Mouse (Mus musculus) midbrain, postnatal 0 days (tissue): ENCODE results near the gene Rpa1. TPM values are rescaled to one million over a fixed set of nuclear protein-coding genes. Genes with fewer than 3 reads are reported as not detected.
A peak's percentile ranks its signal among the peaks of the same experiment; 100 is the strongest.

ENCODE experiments used
- ATAC-seq: fragments of 200-750 bp; cut with Nextera tagmentation; 2 replicates; pipeline ENCODE4 v1.8.0; 2017; ENCODE audit warnings: moderate number of reproducible peaks, mild to moderate bottlenecking, moderate TSS enrichment, moderate library complexity; ENCODE audit not compliant: low FRiP score
- DNase-seq: peaks from one replicate; pipeline ENCODE4 v3.0.0-alpha.2; 2015; ENCODE audit warnings: low spot score
- H3K27ac ChIP-seq: fragments of 300-500 bp; sonication (generic); 2 replicates; pipeline ENCODE4 v1.5.1; 2014; ENCODE audit warnings: low read depth, mild to moderate bottlenecking, low read length, mixed read lengths
- H3K27me3 ChIP-seq: fragments of 300-500 bp; sonication (generic); 2 replicates; pipeline ENCODE4 v1.6.1; 2014; ENCODE audit warnings: low read length, control low read depth, mixed read lengths; ENCODE audit not compliant: insufficient read depth
- H3K36me3 ChIP-seq: fragments of 300-500 bp; sonication (generic); 2 replicates; pipeline ENCODE4 v1.6.1; 2014; ENCODE audit warnings: low read length, control low read depth, mixed read lengths; ENCODE audit not compliant: insufficient read depth
- H3K4me1 ChIP-seq: fragments of 300-500 bp; sonication (generic); 2 replicates; pipeline ENCODE4 v1.6.1; 2014; ENCODE audit warnings: mild to moderate bottlenecking, control low read depth, antibody characterized with exemption, low read length, mixed read lengths; ENCODE audit not compliant: insufficient read depth
- H3K4me2 ChIP-seq: fragments of 300-500 bp; sonication (generic); 2 replicates; pipeline ENCODE4 v1.6.1; 2014; ENCODE audit warnings: low read depth, mild to moderate bottlenecking, low read length, mixed read lengths; ENCODE audit not compliant: poor library complexity, severe bottlenecking
- H3K4me3 ChIP-seq: fragments of 300-500 bp; sonication (generic); 2 replicates; pipeline ENCODE4 v1.5.1; 2014; ENCODE audit warnings: low read depth, mild to moderate bottlenecking, low read length, moderate library complexity
- H3K9ac ChIP-seq: fragments of 300-500 bp; sonication (generic); replicated peaks from 2 replicates; pipeline ENCODE4 v1.6.1; 2014; ENCODE audit warnings: mild to moderate bottlenecking, low read length, moderate library complexity, mixed read lengths; ENCODE audit not compliant: poor library complexity, severe bottlenecking
- H3K9me3 ChIP-seq: fragments of 300-500 bp; sonication (generic); 2 replicates; pipeline ENCODE4 v1.6.1; 2016; ENCODE audit warnings: low read length, control low read depth
- CTCF ChIP-seq: IDR thresholded peaks from 2 replicates; pipeline ENCODE4 v1.5.1; 2016; ENCODE audit warnings: antibody characterized with exemption, mild to moderate bottlenecking
- WGBS: fragments of 180-500 bp; shearing (Covaris S2); extraction: QIAGEN DNeasy Blood & Tissue Kit; methylation state at CpG from one replicate; pipeline ENCODE4 v1.1.7; 2014; 5-methylcytosine and 5-hydroxymethylcytosine counted together
- polyA plus RNA-seq: library from polyadenylated mRNA; unstranded; fragments of >200 nt; fragmentation: Nextera tagmentation; extraction: Ambion mirVana; gene quantifications from 2 replicates; pipeline ENCODE4 v1.2.1, GENCODE M21; 2015
- total RNA-seq: library from RNA; depleted of rRNA; stranded (reverse); fragments of >200 nt; gene quantifications from 2 replicates; pipeline ENCODE4 v1.2.3, GENCODE M21; 2014

Gene Rpa1
- total and polyA plus RNA-seq, 2 experiments from 2014 or later: 43.8 to 47.6 TPM

GRCm38 (mm10) chr11:75279013-75279341 lies 69.1 kb downstream of the Rpa1 start:
- H3K4me1 ChIP-seq: peaks cover 27% of the 10 kb centered on the region
- no peaks in the 10 kb centered on the region; the same call in 1 of the 2 replicates for H3K36me3 ChIP-seq
- no peaks in the 10 kb centered on the region for H3K27me3 ChIP-seq
- no peaks in the 10 kb centered on the region for H3K9me3 ChIP-seq
- no peak for TF ChIP-seq CTCF
- H3K9ac ChIP-seq: 0 out of 2 replicates have a peak overlapping the region, but pooled peaks have one; percentile 19
- no peak overlapping the region for H3K4me3 ChIP-seq
- 15% methylated on average over 4 of the region's 4 CpGs for WGBS
- no peak for ATAC-seq
- H3K27ac ChIP-seq: no peak overlapping the region
- no peak for DNase-seq
- peak overlapping the region; percentile 22; the same call in 1 of the 2 replicates for H3K4me2 ChIP-seq

GRCm38 (mm10) chr11:75278115-75278514 lies 70.0 kb downstream of the Rpa1 start:
- TF ChIP-seq CTCF: no peak
- H3K4me3 ChIP-seq: no peak overlapping the region
- 41% methylated on average over 7 of the region's 7 CpGs for WGBS
- no peak for DNase-seq
- peaks cover 33% of the 10 kb centered on the region for H3K4me1 ChIP-seq
- no peak overlapping the region for H3K4me2 ChIP-seq
- no peak for ATAC-seq
- H3K27me3 ChIP-seq: no peaks in the 10 kb centered on the region
- no peaks in the 10 kb centered on the region; the same call in 1 of the 2 replicates for H3K36me3 ChIP-seq
- no peak overlapping the region for H3K27ac ChIP-seq
- no peaks in the 10 kb centered on the region for H3K9me3 ChIP-seq
- no peak overlapping the region for H3K9ac ChIP-seq

- no peak for ATAC-seq
- no peak overlapping the region for H3K27ac ChIP-seq
- DNase-seq: no peak
These were observed 73.1 kb downstream of the Rpa1 start for GRCm38 (mm10) chr11:75275035-75275434.

GRCm38 (mm10) chr11:75273466-75273865 lies 74.7 kb downstream of the Rpa1 start:
- peak; percentile 77 for ATAC-seq
- Histone ChIP-seq H3K9me3 (no peaks in the 10 kb centered on the region), H3K27me3 (no peaks in the 10 kb centered on the region), H3K9ac (peak overlapping the region; percentile 24; the same call in 1 of the 2 replicates), H3K4me3 (no peak overlapping the region), H3K4me1 (peaks cover 15% of the 10 kb centered on the region), H3K27ac (peak overlapping the region; percentile 78), H3K4me2 (peak overlapping the region; percentile 26), H3K36me3 (no peaks in the 10 kb centered on the region; the same call in 1 of the 2 replicates)
- no peak for TF ChIP-seq CTCF
- WGBS: 8% methylated on average over 8 of the region's 8 CpGs
- DNase-seq: peak; percentile 61

More at GRCm38 (mm10) chr11:75275035-75275434, 73.1 kb downstream of the Rpa1 start:
- no peak for TF ChIP-seq CTCF
- H3K4me2 ChIP-seq: no peak overlapping the region
- no peaks in the 10 kb centered on the region for H3K27me3 ChIP-seq
- no peaks in the 10 kb centered on the region; the same call in 1 of the 2 replicates for H3K36me3 ChIP-seq
- H3K9ac ChIP-seq: no peak overlapping the region
- WGBS: 22% methylated on average over 6 of the region's 6 CpGs
- H3K9me3 ChIP-seq: no peaks in the 10 kb centered on the region
- peaks cover 25% of the 10 kb centered on the region for H3K4me1 ChIP-seq
- H3K4me3 ChIP-seq: no peak overlapping the region

- peaks cover 15% of the 10 kb centered on the region for H3K4me1 ChIP-seq
- DNase-seq (peak; percentile 56), ATAC-seq (0 out of 2 replicates have a peak, but pooled peaks have one; percentile 42)
- no peaks in the 10 kb centered on the region for H3K27me3 ChIP-seq
- H3K36me3 ChIP-seq: no peaks in the 10 kb centered on the region; the same call in 1 of the 2 replicates
- H3K4me3 ChIP-seq: no peak overlapping the region
- H3K9ac ChIP-seq: no peak overlapping the region
- H3K27ac ChIP-seq: no peak overlapping the region
- no peak overlapping the region for H3K4me2 ChIP-seq
- TF ChIP-seq CTCF: no peak
- WGBS: 61% methylated on average over 7 of the region's 7 CpGs
- no peaks in the 10 kb centered on the region for H3K9me3 ChIP-seq
These were observed 77.1 kb downstream of the Rpa1 start for GRCm38 (mm10) chr11:75270985-75271434.

GRCm38 (mm10) chr11:75270276-75270984 lies 77.7 kb downstream of the Rpa1 start:
- Histone ChIP-seq H3K27ac (no peak overlapping the region), H3K27me3 (no peaks in the 10 kb centered on the region), H3K4me1 (peaks cover 15% of the 10 kb centered on the region), H3K9ac (no peak overlapping the region), H3K4me3 (no peak overlapping the region), H3K9me3 (no peaks in the 10 kb centered on the region), H3K4me2 (no peak overlapping the region), H3K36me3 (no peaks in the 10 kb centered on the region; the same call in 1 of the 2 replicates)
- TF ChIP-seq CTCF: no peak
- no peak for ATAC-seq
- 70% methylated on average over 8 of the region's 8 CpGs for WGBS
- DNase-seq: no peak
